Mouse (Mus musculus): ENCODE results near the gene Prkcq. TPM values are rescaled to one million over a fixed set of nuclear protein-coding genes. Genes with fewer than 3 reads are reported as not detected.
"Not testable (repeated sequence)": the region's sequence is repeated elsewhere in the genome, so short reads cannot be mapped to it uniquely, and the experiment has no call there.

Gene Prkcq
- total RNA-seq, 2 experiments from 2014 or later, result 7.4 to 8.9 TPM

DNA sequence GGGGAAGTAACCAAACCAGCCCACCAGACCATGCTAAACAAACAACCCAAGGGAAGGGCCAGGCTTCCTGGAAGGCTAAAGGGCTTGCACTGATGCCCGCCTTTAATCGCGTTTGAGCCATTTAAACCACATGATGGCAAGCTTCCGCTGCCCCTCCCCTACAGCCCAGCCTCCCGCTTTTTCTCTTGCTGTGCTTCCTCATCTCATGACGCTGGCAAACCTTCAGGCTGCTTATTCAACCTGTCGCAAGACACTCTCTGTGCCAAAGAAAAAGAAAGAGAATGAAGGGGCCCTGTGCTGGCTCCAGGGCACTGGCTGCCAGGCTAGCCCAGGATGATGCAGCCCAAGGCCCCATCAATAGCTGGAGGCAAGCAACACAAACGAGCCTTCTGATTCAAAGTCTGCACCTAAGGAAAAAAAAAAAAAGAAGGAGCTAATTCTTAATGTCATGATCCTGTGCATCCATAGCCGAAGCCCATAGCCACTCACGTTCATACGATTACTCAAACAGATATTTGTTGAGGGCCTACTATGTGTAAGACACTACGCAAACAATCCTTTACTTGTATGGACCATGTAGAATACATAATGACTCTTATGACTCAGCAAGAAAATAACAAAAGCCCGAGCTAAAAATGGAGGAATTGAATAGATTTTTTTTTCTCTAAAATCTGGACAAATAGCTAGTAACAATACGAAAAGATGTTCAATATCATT is 161.6 kb downstream of the Prkcq start:
- no peak for TF ChIP-seq CTCF (conservative IDR thresholded peaks at IDR 0.05)
- peak in 1 of 2 experiments; percentile 26 for DNase-seq (ENCODE audit: low spot score in 2 of 2)
- Histone ChIP-seq H3K27ac (peak overlapping the region; percentile 14; the same call in 1 of the 2 replicates), H3K4me3 (no peak overlapping the region)

DNA sequence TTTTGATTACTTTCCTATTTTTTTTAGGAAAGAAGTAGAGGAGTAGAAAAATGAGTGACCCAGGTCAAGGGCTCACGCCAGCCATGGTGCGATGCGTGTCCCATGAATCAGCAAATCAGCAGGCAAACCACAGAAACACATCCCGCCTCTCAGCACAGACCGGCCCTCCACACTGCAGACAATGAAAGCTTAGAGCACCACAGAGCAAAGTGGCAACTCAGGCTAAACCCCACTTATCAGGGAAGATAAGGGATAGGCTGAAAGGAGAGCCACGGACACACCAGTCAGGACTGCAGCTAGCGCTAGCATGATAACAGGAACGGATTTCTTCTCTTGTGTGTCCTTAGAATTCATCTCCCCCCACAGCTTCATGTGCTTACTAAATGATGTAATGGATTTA is 164.4 kb downstream of the Prkcq start:
- Histone ChIP-seq H3K27ac (no peak overlapping the region), H3K4me3 (no peak overlapping the region)
- DNase-seq (ENCODE audit: low spot score in 2 of 2), result no peak
- no peak for TF ChIP-seq CTCF (conservative IDR thresholded peaks at IDR 0.05)

DNA sequence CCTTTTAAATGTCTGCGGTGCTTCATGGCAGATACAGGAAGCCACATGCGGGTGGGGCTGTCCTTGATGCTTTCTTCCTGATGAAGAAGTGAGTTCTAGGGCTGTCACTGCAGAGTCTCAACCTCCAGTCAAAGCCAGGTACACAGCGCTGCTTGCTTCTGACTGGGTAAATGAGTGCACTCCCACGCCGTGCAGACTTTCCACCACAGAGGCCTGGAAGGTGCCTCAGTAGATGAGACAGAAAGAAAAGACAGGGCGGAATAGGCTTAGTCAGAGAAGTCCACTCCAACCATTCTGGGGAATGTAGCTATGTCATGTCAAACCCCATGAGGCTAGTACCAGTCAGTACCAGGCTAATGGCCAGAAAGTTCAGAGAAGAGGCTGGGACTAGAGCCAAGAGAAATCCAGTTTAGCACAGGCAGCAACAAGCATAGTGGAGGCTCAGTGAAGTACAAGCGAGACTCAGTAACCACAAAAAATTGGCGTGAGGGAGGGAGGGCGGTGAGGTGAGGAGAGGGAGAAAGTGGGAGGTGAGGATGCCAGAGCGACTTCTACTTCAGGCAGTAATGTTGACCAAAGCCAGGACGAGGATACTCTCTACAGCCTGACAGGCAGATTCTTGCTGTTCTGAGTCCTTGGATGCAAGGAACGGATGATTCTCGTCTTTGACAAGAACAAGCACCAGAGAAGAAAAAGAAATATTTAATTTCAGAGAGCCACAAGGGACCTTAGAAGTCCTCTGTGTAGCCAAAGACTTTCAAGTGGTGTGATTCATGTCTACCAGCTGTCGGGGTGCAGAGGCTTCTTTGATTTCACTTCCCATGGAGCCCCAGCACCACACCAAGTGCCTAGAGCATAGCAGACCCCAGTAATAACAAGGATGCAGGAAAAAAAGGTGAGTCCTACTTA is 167.3 kb downstream of the Prkcq start:
- H3K27ac ChIP-seq, result peak overlapping the region; percentile 72
- TF ChIP-seq CTCF (conservative IDR thresholded peaks at IDR 0.05), result peak; percentile 36; the same call in 1 of the 2 replicates
- DNase-seq (ENCODE audit: low spot score in 2 of 2), result peak in 1 of 2 experiments; percentile 47
- peak overlapping the region; percentile 27; the same call in 1 of the 2 replicates for H3K4me3 ChIP-seq

DNA sequence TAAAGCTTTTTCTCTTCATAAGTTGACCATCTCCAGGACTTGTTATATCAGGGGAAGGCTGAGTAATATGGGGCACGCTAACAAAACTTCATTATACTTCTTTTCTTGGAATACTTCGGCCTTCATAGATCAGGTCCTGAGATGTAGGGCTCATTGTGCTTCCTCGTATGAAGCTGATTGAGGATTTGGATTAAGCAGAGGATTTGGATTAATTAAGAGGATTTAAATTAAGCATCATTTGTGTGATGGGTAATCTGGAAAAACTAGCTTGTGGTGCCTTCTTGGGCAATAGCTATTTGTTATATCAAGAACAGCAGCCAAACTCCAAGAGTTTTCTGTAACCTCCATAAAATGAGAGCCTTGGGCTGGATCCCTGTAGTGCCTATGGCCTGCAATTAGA is 172.8 kb downstream of the Prkcq start:
- H3K4me3 ChIP-seq, result no peak overlapping the region
- H3K27ac ChIP-seq, result no peak overlapping the region
- DNase-seq (ENCODE audit: low spot score in 2 of 2), result no peak
- TF ChIP-seq CTCF (conservative IDR thresholded peaks at IDR 0.05), result no peak

DNA sequence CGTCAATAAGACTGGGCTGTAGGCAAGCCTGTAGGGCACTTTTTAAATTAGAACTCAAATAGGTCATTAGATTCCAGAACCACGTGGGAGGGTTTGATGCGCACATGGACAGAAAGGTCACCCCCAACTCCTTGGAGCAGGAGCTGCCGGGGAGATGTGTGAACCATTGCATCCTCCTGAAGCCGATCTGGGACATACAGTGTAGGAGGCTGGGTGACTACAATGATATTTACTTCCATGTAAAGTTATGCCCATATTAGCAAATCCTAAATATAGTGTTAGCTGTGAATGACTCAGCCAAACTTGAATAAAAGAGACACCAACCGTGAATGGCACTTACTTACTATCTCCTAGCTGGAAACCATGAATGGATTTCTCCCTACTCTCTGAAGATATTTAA is 174.5 kb downstream of the Prkcq start:
- H3K4me3 ChIP-seq; DNase-seq (ENCODE audit: low spot score in 2 of 2); H3K27ac ChIP-seq: not testable (repeated sequence)

DNA sequence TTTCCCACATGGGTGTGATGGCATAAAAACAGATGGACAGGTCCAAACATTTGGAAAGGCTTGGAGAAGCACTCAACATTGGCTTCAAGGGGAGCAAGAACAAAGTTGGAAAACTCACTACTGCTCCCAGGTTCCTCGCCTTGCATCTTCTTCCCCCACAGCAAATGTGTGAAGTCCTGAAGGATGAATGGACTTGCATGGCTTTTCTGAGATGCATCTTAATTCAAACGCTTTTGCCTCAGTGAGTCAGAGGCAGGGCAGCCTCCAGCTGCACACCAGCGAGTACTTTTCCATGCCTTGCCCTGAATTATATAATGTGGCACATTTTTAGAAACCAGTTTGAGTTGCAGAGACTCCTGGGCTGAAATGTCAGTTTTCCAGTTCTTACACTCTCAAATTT is 175.9 kb downstream of the Prkcq start:
- no peak for TF ChIP-seq CTCF (conservative IDR thresholded peaks at IDR 0.05)
- Histone ChIP-seq H3K27ac (no peak overlapping the region), H3K4me3 (no peak overlapping the region)
- peak in 1 of 2 experiments; percentile 19 for DNase-seq (ENCODE audit: low spot score in 2 of 2)

Data from layer of hippocampus, adult 2 months (tissue).